Mouse (Mus musculus): ENCODE data around the gene Ppp1r14a. TPM values are rescaled to one million over a fixed set of nuclear protein-coding genes. Genes with fewer than 3 reads are reported as not detected.

Ppp1r14a gene
- polyA plus RNA-seq, 1 experiment from 2014 or later = 11.8 TPM

- Histone ChIP-seq H3K9ac (ENCODE audit: low read length) (no peak overlapping the region), H3K27me3 (ENCODE audit: control insufficient read depth, insufficient read depth, low read length) (no peaks in the 10 kb centered on the region), H3K4me3 (ENCODE audit: control insufficient read depth in 1 of 2, insufficient read depth in 1 of 2, low read depth in 1 of 2, low read length in 2 of 2) (no peak overlapping the region), H3K4me2 (ENCODE audit: low read length) (no peak overlapping the region), H3K4me1 (ENCODE audit: control insufficient read depth in 2 of 2, insufficient read depth in 2 of 2, low read length in 2 of 2) (peaks cover 13 to 14% of the 10 kb centered on the region in 2 experiments; a peak in 2 of 4 replicates), H3K36me3 (ENCODE audit: control insufficient read depth, insufficient read depth, low read length) (peaks cover 13% of the 10 kb centered on the region), H3K9me3 (ENCODE audit: control insufficient read depth, low read length) (no peaks in the 10 kb centered on the region), H3K27ac (replicated peaks in 1 of 2; ENCODE audit: control insufficient read depth in 1 of 2, insufficient read depth in 1 of 2, low read depth in 2 of 2, low read length in 2 of 2) (no peak overlapping the region)
- WGBS = 65% methylated on average over 3 of the region's 3 CpGs
- no peak for ATAC-seq (ENCODE audit: insufficient number of reproducible peaks, insufficient read depth, low FRiP score, low read depth)
Observed at GRCm38 (mm10) chr7:29251166-29251565, 37.9 kb upstream of the Ppp1r14a start.

DNA sequence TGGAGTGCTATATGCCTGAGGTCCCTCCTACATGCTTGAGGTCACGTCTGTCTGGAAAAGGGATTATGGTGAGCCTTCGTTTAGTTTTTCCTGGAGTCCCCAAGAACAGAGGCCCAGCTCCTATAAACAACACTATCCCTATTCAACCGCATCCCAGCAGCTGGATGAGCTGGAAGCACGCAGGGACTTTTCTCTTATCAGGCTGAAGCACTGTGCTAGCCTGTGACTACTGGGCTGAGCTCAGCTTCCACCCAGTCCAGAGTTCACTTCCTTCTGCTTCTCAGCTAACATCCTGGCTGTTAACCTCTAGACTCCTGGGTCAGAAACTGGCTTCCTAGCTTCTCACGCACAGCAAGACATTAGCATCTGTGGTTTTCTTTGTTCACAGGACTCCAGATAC is 35.3 kb upstream of the Ppp1r14a start:
- no peak overlapping the region for H3K4me2 ChIP-seq (ENCODE audit: low read length)
- no peak overlapping the region for H3K4me3 ChIP-seq (ENCODE audit: control insufficient read depth in 1 of 2, insufficient read depth in 1 of 2, low read depth in 1 of 2, low read length in 2 of 2)
- H3K36me3 ChIP-seq (ENCODE audit: control insufficient read depth, insufficient read depth, low read length) = peaks cover 10% of the 10 kb centered on the region
- H3K27ac ChIP-seq (replicated peaks in 1 of 2; ENCODE audit: control insufficient read depth in 1 of 2, insufficient read depth in 1 of 2, low read depth in 2 of 2, low read length in 2 of 2) = peak overlapping the region in 1 of 2 experiments; percentile 28; a peak in 2 of 4 replicates
- H3K27me3 ChIP-seq (ENCODE audit: control insufficient read depth, insufficient read depth, low read length) = no peaks in the 10 kb centered on the region
- H3K9ac ChIP-seq (ENCODE audit: low read length) = no peak overlapping the region
- 36% methylated on average over 5 of the region's 5 CpGs for WGBS
- H3K9me3 ChIP-seq (ENCODE audit: control insufficient read depth, low read length) = no peaks in the 10 kb centered on the region
- peaks cover 7 to 11% of the 10 kb centered on the region in 2 experiments; a peak in 2 of 4 replicates for H3K4me1 ChIP-seq (ENCODE audit: control insufficient read depth in 2 of 2, insufficient read depth in 2 of 2, low read length in 2 of 2)
- ATAC-seq (ENCODE audit: insufficient number of reproducible peaks, insufficient read depth, low FRiP score, low read depth) = no peak

GRCm38 (mm10) chr7:29255875-29256274 is 33.2 kb upstream of the Ppp1r14a start:
- Histone ChIP-seq H3K9me3 (ENCODE audit: control insufficient read depth, low read length) (no peaks in the 10 kb centered on the region), H3K36me3 (ENCODE audit: control insufficient read depth, insufficient read depth, low read length) (peaks cover 13% of the 10 kb centered on the region), H3K9ac (ENCODE audit: low read length) (no peak overlapping the region), H3K4me2 (ENCODE audit: low read length) (no peak overlapping the region), H3K27me3 (ENCODE audit: control insufficient read depth, insufficient read depth, low read length) (no peaks in the 10 kb centered on the region), H3K4me3 (ENCODE audit: control insufficient read depth in 1 of 2, insufficient read depth in 1 of 2, low read depth in 1 of 2, low read length in 2 of 2) (no peak overlapping the region), H3K27ac (replicated peaks in 1 of 2; ENCODE audit: control insufficient read depth in 1 of 2, insufficient read depth in 1 of 2, low read depth in 2 of 2, low read length in 2 of 2) (no peak overlapping the region), H3K4me1 (ENCODE audit: control insufficient read depth in 2 of 2, insufficient read depth in 2 of 2, low read length in 2 of 2) (peaks cover 7 to 18% of the 10 kb centered on the region in 2 experiments; a peak in 3 of 4 replicates)
- WGBS = 82% methylated on average over 4 of the region's 4 CpGs
- ATAC-seq (ENCODE audit: insufficient number of reproducible peaks, insufficient read depth, low FRiP score, low read depth) = no peak

DNA sequence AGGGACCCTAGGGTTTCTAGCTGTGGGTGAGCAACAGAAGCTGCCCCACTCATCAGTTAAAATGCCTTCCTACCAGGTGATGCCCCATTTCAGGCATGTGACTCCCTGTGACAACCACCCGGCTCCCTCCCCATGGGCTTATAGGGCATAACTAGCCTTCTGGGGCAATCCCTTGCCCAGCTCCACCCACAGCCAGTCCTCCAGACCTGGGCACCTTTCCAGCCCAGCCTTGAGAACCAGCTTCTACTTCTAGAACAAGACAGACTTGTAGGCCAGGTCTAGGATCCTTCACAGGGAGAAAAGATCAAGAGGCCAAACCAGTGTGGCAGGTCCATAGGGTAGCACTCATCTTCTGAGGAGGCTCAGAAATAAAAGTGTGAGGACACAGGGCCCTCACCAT is 31.7 kb upstream of the Ppp1r14a start:
- no peaks in the 10 kb centered on the region for H3K9me3 ChIP-seq (ENCODE audit: control insufficient read depth, low read length)
- H3K27ac ChIP-seq (replicated peaks in 1 of 2; ENCODE audit: control insufficient read depth in 1 of 2, insufficient read depth in 1 of 2, low read depth in 2 of 2, low read length in 2 of 2) = peak overlapping the region in 1 of 2 experiments; percentile 45; a peak in 2 of 4 replicates
- peaks cover 13% of the 10 kb centered on the region for H3K36me3 ChIP-seq (ENCODE audit: control insufficient read depth, insufficient read depth, low read length)
- 71% methylated on average over 1 of the region's 1 CpGs for WGBS
- H3K9ac ChIP-seq (ENCODE audit: low read length) = no peak overlapping the region
- H3K4me3 ChIP-seq (ENCODE audit: control insufficient read depth in 1 of 2, insufficient read depth in 1 of 2, low read depth in 1 of 2, low read length in 2 of 2) = no peak overlapping the region
- H3K4me2 ChIP-seq (ENCODE audit: low read length) = no peak overlapping the region
- peaks cover 10 to 21% of the 10 kb centered on the region in 2 experiments; a peak in 3 of 4 replicates for H3K4me1 ChIP-seq (ENCODE audit: control insufficient read depth in 2 of 2, insufficient read depth in 2 of 2, low read length in 2 of 2)
- no peaks in the 10 kb centered on the region for H3K27me3 ChIP-seq (ENCODE audit: control insufficient read depth, insufficient read depth, low read length)
- no peak for ATAC-seq (ENCODE audit: insufficient number of reproducible peaks, insufficient read depth, low FRiP score, low read depth)

- Histone ChIP-seq H3K27me3 (ENCODE audit: control insufficient read depth, insufficient read depth, low read length) (no peaks in the 10 kb centered on the region), H3K4me3 (ENCODE audit: control insufficient read depth in 1 of 2, insufficient read depth in 1 of 2, low read depth in 1 of 2, low read length in 2 of 2) (no peak overlapping the region), H3K36me3 (ENCODE audit: control insufficient read depth, insufficient read depth, low read length) (peaks cover 13% of the 10 kb centered on the region), H3K9ac (ENCODE audit: low read length) (no peak overlapping the region), H3K9me3 (ENCODE audit: control insufficient read depth, low read length) (no peaks in the 10 kb centered on the region), H3K4me1 (ENCODE audit: control insufficient read depth in 2 of 2, insufficient read depth in 2 of 2, low read length in 2 of 2) (peaks cover 13 to 24% of the 10 kb centered on the region in 2 experiments; a peak in 3 of 4 replicates), H3K27ac (replicated peaks in 1 of 2; ENCODE audit: control insufficient read depth in 1 of 2, insufficient read depth in 1 of 2, low read depth in 2 of 2, low read length in 2 of 2) (no peak overlapping the region), H3K4me2 (ENCODE audit: low read length) (no peak overlapping the region)
- WGBS = 77% methylated on average over 10 of the region's 10 CpGs
- ATAC-seq (ENCODE audit: insufficient number of reproducible peaks, insufficient read depth, low FRiP score, low read depth) = no peak
Observed at GRCm38 (mm10) chr7:29259781-29260730, 29.1 kb upstream of the Ppp1r14a start.

DNA sequence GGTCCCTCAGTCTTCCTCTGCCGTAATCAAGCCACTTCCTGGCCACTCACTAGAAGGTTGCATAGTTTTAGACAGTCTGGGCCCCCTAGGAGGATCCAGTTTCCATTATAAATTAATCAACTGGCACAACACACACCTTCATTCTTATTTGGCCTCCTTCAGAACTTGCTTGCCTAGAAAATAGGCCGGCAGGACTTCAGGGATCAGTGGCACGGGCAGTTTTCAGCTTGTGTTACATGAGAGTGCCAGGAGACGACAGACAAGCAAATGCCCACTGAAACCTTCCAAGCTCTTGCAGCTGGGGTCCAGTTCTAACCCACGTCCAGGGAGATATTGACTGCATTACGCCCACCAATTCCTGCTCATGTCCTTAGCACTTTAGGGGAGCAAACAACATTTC is 27.0 kb upstream of the Ppp1r14a start:
- H3K36me3 ChIP-seq (ENCODE audit: control insufficient read depth, insufficient read depth, low read length) = peaks cover 11% of the 10 kb centered on the region
- H3K9me3 ChIP-seq (ENCODE audit: control insufficient read depth, low read length) = no peaks in the 10 kb centered on the region
- WGBS = 64% methylated on average over 6 of the region's 6 CpGs
- H3K27ac ChIP-seq (replicated peaks in 1 of 2; ENCODE audit: control insufficient read depth in 1 of 2, insufficient read depth in 1 of 2, low read depth in 2 of 2, low read length in 2 of 2) = peak overlapping the region in 1 of 2 experiments; percentile 27; a peak in 1 of 4 replicates
- no peak overlapping the region for H3K4me2 ChIP-seq (ENCODE audit: low read length)
- no peak for ATAC-seq (ENCODE audit: insufficient number of reproducible peaks, insufficient read depth, low FRiP score, low read depth)
- H3K4me1 ChIP-seq (ENCODE audit: control insufficient read depth in 2 of 2, insufficient read depth in 2 of 2, low read length in 2 of 2) = peaks cover 14 to 28% of the 10 kb centered on the region in 2 experiments; a peak in 3 of 4 replicates
- H3K4me3 ChIP-seq (ENCODE audit: control insufficient read depth in 1 of 2, insufficient read depth in 1 of 2, low read depth in 1 of 2, low read length in 2 of 2) = no peak overlapping the region
- peak overlapping the region; percentile 16; the same call in 1 of the 2 replicates for H3K9ac ChIP-seq (ENCODE audit: low read length)
- no peaks in the 10 kb centered on the region for H3K27me3 ChIP-seq (ENCODE audit: control insufficient read depth, insufficient read depth, low read length)

GRCm38 (mm10) chr7:29263831-29264230 is 25.3 kb upstream of the Ppp1r14a start:
- Histone ChIP-seq H3K9me3 (ENCODE audit: control insufficient read depth, low read length) (no peaks in the 10 kb centered on the region), H3K9ac (ENCODE audit: low read length) (no peak overlapping the region), H3K4me3 (ENCODE audit: control insufficient read depth in 1 of 2, insufficient read depth in 1 of 2, low read depth in 1 of 2, low read length in 2 of 2) (no peak overlapping the region), H3K36me3 (ENCODE audit: control insufficient read depth, insufficient read depth, low read length) (0 out of 2 replicates have a peak, but pooled peaks cover 3% of the 10 kb centered on the region), H3K4me2 (ENCODE audit: low read length) (no peak overlapping the region), H3K4me1 (ENCODE audit: control insufficient read depth in 2 of 2, insufficient read depth in 2 of 2, low read length in 2 of 2) (peaks cover 11 to 23% of the 10 kb centered on the region in 2 experiments; a peak in 3 of 4 replicates), H3K27me3 (ENCODE audit: control insufficient read depth, insufficient read depth, low read length) (no peaks in the 10 kb centered on the region), H3K27ac (replicated peaks in 1 of 2; ENCODE audit: control insufficient read depth in 1 of 2, insufficient read depth in 1 of 2, low read depth in 2 of 2, low read length in 2 of 2) (no peak overlapping the region)
- ATAC-seq (ENCODE audit: insufficient number of reproducible peaks, insufficient read depth, low FRiP score, low read depth) = no peak
- WGBS = 84% methylated on average over 3 of the region's 3 CpGs

Data from heart, embryonic 14.5 days (tissue).